Mouse (Mus musculus): ENCODE measurements around the gene Ilf3. TPM values are rescaled to one million over a fixed set of nuclear protein-coding genes. Genes with fewer than 3 reads are reported as not detected.

Gene Ilf3
- polyA plus RNA-seq, 1 experiment: 94.0 TPM

- no peak for TF ChIP-seq POLR2A (IDR thresholded peaks at IDR 0.05; ENCODE audit: low read depth, low read length)
- TF ChIP-seq CTCF (IDR thresholded peaks at IDR 0.05; ENCODE audit: borderline replicate concordance, insufficient read depth, low read length): no peak
- H3K27ac ChIP-seq (ENCODE audit: insufficient read depth, low read length): no peak overlapping the region
- no peak overlapping the region for H3K4me3 ChIP-seq (ENCODE audit: insufficient read depth, low read length)
- H3K4me1 ChIP-seq (ENCODE audit: control insufficient read depth, insufficient read depth, low read length): peaks cover 9% of the 10 kb centered on the region
Observed at GRCm38 (mm10) chr9:21430724-21431123, 63.1 kb downstream of the Ilf3 start.

GRCm38 (mm10) chr9:21432066-21432465, 64.4 kb downstream of the Ilf3 start:
- H3K4me3 ChIP-seq (ENCODE audit: insufficient read depth, low read length): no peak overlapping the region
- no peak overlapping the region for H3K27ac ChIP-seq (ENCODE audit: insufficient read depth, low read length)
- H3K4me1 ChIP-seq (ENCODE audit: control insufficient read depth, insufficient read depth, low read length): peaks cover 16% of the 10 kb centered on the region
- TF ChIP-seq POLR2A (IDR thresholded peaks at IDR 0.05; ENCODE audit: low read depth, low read length) (no peak), CTCF (IDR thresholded peaks at IDR 0.05; ENCODE audit: borderline replicate concordance, insufficient read depth, low read length) (no peak)

GRCm38 (mm10) chr9:21433766-21434165, 66.1 kb downstream of the Ilf3 start:
- Histone ChIP-seq H3K4me3 (ENCODE audit: insufficient read depth, low read length) (no peak overlapping the region), H3K4me1 (ENCODE audit: control insufficient read depth, insufficient read depth, low read length) (peaks cover 11% of the 10 kb centered on the region), H3K27ac (ENCODE audit: insufficient read depth, low read length) (no peak overlapping the region)
- TF ChIP-seq CTCF (IDR thresholded peaks at IDR 0.05; ENCODE audit: borderline replicate concordance, insufficient read depth, low read length) (no peak), POLR2A (IDR thresholded peaks at IDR 0.05; ENCODE audit: low read depth, low read length) (no peak)

GRCm38 (mm10) chr9:21434410-21434809, 66.7 kb downstream of the Ilf3 start:
- peaks cover 15% of the 10 kb centered on the region for H3K4me1 ChIP-seq (ENCODE audit: control insufficient read depth, insufficient read depth, low read length)
- H3K27ac ChIP-seq (ENCODE audit: insufficient read depth, low read length): no peak overlapping the region
- TF ChIP-seq POLR2A (IDR thresholded peaks at IDR 0.05; ENCODE audit: low read depth, low read length): no peak
- no peak for TF ChIP-seq CTCF (IDR thresholded peaks at IDR 0.05; ENCODE audit: borderline replicate concordance, insufficient read depth, low read length)
- H3K4me3 ChIP-seq (ENCODE audit: insufficient read depth, low read length): no peak overlapping the region

GRCm38 (mm10) chr9:21435777-21436635, 68.3 kb downstream of the Ilf3 start:
- Histone ChIP-seq H3K4me3 (ENCODE audit: insufficient read depth, low read length) (no peak overlapping the region), H3K4me1 (ENCODE audit: control insufficient read depth, insufficient read depth, low read length) (peaks cover 17% of the 10 kb centered on the region), H3K27ac (ENCODE audit: insufficient read depth, low read length) (peak overlapping the region; percentile 17)
- TF ChIP-seq CTCF (IDR thresholded peaks at IDR 0.05; ENCODE audit: borderline replicate concordance, insufficient read depth, low read length): no peak
- TF ChIP-seq POLR2A (IDR thresholded peaks at IDR 0.05; ENCODE audit: low read depth, low read length): no peak

- H3K4me1 ChIP-seq (ENCODE audit: control insufficient read depth, insufficient read depth, low read length): peaks cover 17% of the 10 kb centered on the region
- TF ChIP-seq CTCF (IDR thresholded peaks at IDR 0.05; ENCODE audit: borderline replicate concordance, insufficient read depth, low read length) (no peak), POLR2A (IDR thresholded peaks at IDR 0.05; ENCODE audit: low read depth, low read length) (no peak)
- H3K4me3 ChIP-seq (ENCODE audit: insufficient read depth, low read length): no peak overlapping the region
- no peak overlapping the region; the same call in 1 of the 2 replicates for H3K27ac ChIP-seq (ENCODE audit: insufficient read depth, low read length)
Observed at GRCm38 (mm10) chr9:21437577-21437976, 69.9 kb downstream of the Ilf3 start.

GRCm38 (mm10) chr9:21438219-21438618, 70.5 kb downstream of the Ilf3 start:
- Histone ChIP-seq H3K27ac (ENCODE audit: insufficient read depth, low read length) (no peak overlapping the region; the same call in 1 of the 2 replicates), H3K4me3 (ENCODE audit: insufficient read depth, low read length) (no peak overlapping the region), H3K4me1 (ENCODE audit: control insufficient read depth, insufficient read depth, low read length) (peaks cover 17% of the 10 kb centered on the region)
- TF ChIP-seq POLR2A (IDR thresholded peaks at IDR 0.05; ENCODE audit: low read depth, low read length) (no peak), CTCF (IDR thresholded peaks at IDR 0.05; ENCODE audit: borderline replicate concordance, insufficient read depth, low read length) (no peak)

GRCm38 (mm10) chr9:21439456-21439855, 71.8 kb downstream of the Ilf3 start:
- Histone ChIP-seq H3K27ac (ENCODE audit: insufficient read depth, low read length) (peak overlapping the region; percentile 84), H3K4me3 (ENCODE audit: insufficient read depth, low read length) (no peak overlapping the region), H3K4me1 (ENCODE audit: control insufficient read depth, insufficient read depth, low read length) (peaks cover 17% of the 10 kb centered on the region)
- TF ChIP-seq CTCF (IDR thresholded peaks at IDR 0.05; ENCODE audit: borderline replicate concordance, insufficient read depth, low read length) (no peak), POLR2A (IDR thresholded peaks at IDR 0.05; ENCODE audit: low read depth, low read length) (0 out of 2 replicates have a peak, but pooled peaks have one; percentile 38)

GRCm38 (mm10) chr9:21439914-21440313, 72.2 kb downstream of the Ilf3 start:
- Histone ChIP-seq H3K4me3 (ENCODE audit: insufficient read depth, low read length) (no peak overlapping the region), H3K4me1 (ENCODE audit: control insufficient read depth, insufficient read depth, low read length) (peaks cover 17% of the 10 kb centered on the region), H3K27ac (ENCODE audit: insufficient read depth, low read length) (peak overlapping the region; percentile 67)
- TF ChIP-seq CTCF (IDR thresholded peaks at IDR 0.05; ENCODE audit: borderline replicate concordance, insufficient read depth, low read length) (no peak), POLR2A (IDR thresholded peaks at IDR 0.05; ENCODE audit: low read depth, low read length) (peak; percentile 50; the same call in 1 of the 2 replicates)

GRCm38 (mm10) chr9:21440387-21440786, 72.7 kb downstream of the Ilf3 start:
- Histone ChIP-seq H3K4me1 (ENCODE audit: control insufficient read depth, insufficient read depth, low read length) (peaks cover 14% of the 10 kb centered on the region), H3K4me3 (ENCODE audit: insufficient read depth, low read length) (no peak overlapping the region), H3K27ac (ENCODE audit: insufficient read depth, low read length) (no peak overlapping the region)
- TF ChIP-seq CTCF (IDR thresholded peaks at IDR 0.05; ENCODE audit: borderline replicate concordance, insufficient read depth, low read length) (no peak), POLR2A (IDR thresholded peaks at IDR 0.05; ENCODE audit: low read depth, low read length) (no peak)
